Mouse (Mus musculus) T-helper 1 cell (primary cell): ENCODE data around the gene Arl9.
"Not testable (repeated sequence)": the region's sequence is repeated elsewhere in the genome, so short reads cannot be mapped to it uniquely, and the experiment has no call there.

Experiments
- in situ Hi-C: fragments of 300-600 bp; cut with MboI, MseI; formaldehyde crosslinking; loops from one replicate; pipeline ENCODE4 v1.15.1; 2025; ENCODE audit warnings: high pct_unique_total_duplicates

The Arl9 gene

GRCm38 (mm10) chr5:77015544-77016482, 12.0 kb downstream of the Arl9 start, which contains the start of gene Thegl:
Gene Thegl, plus strand, starts transcription at chr5:77016023.
- in situ Hi-C loops = no loop called here

DNA sequence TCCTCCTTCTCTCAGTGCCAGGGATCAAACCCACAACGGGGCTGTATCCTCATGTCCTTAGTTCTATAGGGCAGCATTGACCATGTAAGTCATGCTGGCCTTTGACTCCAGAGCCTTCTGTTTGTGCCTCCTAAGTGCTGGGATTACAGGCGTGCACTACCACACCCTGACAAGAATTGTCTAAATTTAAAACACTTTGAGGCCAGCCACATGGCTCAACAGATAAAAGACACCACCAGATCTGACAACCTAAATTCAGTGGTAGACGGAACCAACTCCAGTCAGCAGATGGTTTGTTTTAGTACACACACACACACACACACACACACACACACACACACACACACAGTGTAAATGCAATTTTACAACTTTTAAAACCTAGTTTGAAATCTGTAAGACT, 24.2 kb downstream of the Arl9 start:
- in situ Hi-C loops = no loop called here

DNA sequence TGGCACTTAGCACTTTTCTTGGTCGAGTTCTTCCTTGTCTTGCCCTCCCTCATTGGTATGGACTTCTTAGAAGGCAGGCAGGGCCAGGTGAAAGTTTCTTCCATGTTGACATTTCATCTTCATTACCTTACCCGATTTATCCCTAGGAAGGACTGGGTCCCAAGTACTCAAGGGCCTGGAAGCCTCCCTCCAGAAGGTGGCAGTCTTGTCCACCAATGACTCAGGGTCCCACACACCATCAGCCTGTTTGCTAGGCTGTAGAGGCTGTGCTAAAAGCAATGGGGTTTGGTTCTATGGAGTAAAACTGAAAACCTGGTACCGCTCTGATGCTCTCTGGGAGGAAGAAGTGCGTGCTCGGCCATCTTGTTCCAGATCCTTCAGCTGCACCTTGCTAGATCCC, 25.9 kb downstream of the Arl9 start:
- in situ Hi-C loops = no loop called here

- in situ Hi-C loops = not testable (repeated sequence)
Observed at GRCm38 (mm10) chr5:77035101-77035500, 31.2 kb downstream of the Arl9 start.

GRCm38 (mm10) chr5:77038451-77038850, 34.6 kb downstream of the Arl9 start:
- in situ Hi-C loops = no loop called here

DNA sequence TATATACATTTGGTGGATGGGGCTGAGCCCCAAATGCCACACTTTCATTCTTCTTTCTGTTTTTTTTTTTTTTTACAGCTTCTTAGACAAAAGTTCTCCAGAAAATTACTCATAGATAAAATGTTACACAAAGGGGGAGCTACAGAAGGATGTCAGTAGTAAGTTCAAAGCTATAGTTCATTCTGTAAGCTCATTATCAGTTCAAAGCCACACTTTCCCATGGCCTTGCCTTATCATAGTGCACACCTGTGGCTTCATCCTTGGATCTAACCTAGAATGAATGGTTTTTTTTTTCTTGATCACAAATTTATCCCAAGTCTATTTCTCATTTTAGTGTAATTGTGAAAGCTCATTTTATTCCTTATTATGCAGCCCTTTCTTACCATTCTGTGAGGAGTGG, 35.5 kb downstream of the Arl9 start:
- in situ Hi-C loops = no loop called here

DNA sequence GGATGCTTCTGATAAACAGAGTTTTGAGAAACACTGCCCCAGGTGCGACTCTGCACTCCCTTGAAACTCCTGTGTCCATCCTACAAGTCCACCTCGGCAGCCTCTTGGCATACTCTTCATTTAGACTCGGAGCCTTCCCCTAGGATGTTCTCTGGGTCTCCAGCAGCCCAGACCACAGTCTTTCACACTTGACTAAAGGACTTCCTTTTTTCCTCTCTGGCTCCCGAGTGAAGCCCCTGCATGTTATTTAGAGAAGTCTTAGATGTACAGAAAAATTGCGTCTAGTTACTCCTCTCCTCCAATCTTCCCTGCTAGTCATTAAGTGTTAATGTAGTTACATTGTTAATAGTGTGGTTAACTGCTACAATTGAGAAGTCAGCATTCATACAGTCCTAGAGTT, 40.5 kb downstream of the Arl9 start:
- in situ Hi-C loops = no loop called here

DNA sequence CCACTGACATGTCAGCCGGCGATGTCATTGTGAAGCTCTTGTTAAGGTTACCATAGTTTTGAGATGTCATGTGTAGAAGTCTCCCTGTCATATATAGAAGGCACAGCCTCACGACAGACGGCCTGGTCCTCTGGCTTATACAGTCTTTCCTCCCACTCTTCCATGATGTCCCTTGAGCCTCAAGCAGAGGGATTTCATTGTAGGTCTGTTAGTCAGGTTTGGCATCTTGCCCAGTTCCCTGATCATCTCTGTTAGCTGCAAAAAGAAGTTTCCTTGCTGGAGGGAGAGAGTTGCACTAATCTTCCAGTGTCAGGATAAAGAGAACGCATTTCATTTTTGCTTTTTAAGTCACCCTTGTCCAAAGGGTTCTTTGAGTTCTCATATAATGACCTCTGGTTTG, 48.8 kb downstream of the Arl9 start:
- in situ Hi-C loops = no loop called here

DNA sequence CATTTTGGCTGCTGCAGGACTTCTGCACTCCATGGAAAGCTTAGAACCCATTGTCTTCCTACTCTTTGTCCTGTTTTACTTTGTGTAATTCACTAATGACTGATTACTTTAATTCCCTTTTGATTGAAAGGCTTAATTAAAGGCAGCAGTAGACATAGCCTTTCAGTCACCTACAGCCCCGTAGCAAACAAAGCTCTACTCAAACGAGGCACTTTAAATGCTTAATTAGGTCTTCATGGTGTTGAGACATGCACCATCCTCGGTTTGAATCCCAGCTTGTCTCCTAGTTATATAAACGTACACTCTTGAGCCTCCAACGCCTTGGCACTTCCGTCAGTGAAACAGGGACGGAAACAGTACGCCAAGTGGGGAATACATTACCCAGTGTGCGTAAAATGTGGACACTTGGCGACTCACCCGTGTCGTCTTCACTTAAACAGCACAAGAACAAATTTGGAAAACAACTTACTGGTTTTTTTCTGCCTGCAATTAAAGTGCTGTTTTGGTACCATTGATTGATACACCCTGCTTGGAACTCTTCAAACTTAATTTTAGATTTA, 53.1 kb downstream of the Arl9 start:
- in situ Hi-C loops = no loop called here
